17 mouse cellular contexts compared by ENCODE assay signal in the genomic region with DNA sequence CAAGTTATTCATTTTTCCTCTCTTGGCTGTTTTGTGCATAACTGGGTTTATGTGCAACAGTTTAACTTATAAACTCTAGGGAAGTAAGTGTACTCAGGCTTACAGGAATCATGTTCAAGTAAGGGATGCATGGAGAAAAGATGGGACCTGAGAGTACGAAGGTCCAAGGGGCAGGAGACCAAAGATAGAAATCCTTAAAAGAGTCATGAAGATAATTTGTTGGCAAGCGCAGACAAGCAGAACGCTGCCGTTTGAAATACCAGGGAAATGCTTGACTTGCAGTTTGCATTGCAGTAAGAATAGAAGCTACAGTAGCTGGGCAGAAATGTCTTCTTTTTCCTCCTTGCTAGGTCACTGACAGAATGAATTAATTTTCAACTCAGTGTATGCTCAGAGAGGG.
"Had no signal": no experiment of that assay in that cellular context is flagged by ENCODE, and none has a peak within 500 bp of the region (broad histone marks: within the 10 kb centered on the region; RNA-seq: fewer than 3 reads in every experiment).

No protein-coding gene starts in this region.

- H3K9ac ChIP-seq: lung, embryonic 15.5 days; midbrain, embryonic 13.5 days; midbrain, embryonic 15.5 days; neural tube, embryonic 12.5 days; stomach, embryonic 15.5 days had no signal

- H3K4me3 ChIP-seq: lung, embryonic 15.5 days; megakaryocyte, embryonic 14.5 days; midbrain, embryonic 13.5 days; midbrain, embryonic 15.5 days; neural tube, embryonic 12.5 days; stomach, embryonic 15.5 days had no signal

- ATAC-seq: lung, postnatal 0 days; midbrain, embryonic 13.5 days; midbrain, embryonic 15.5 days had no signal

- H3K9me3 ChIP-seq: lung, embryonic 15.5 days; megakaryocyte, embryonic 14.5 days; midbrain, embryonic 13.5 days; midbrain, embryonic 15.5 days; neural tube, embryonic 12.5 days; stomach, embryonic 15.5 days had no signal

- H3K4me2 ChIP-seq: lung, embryonic 15.5 days; midbrain, embryonic 11.5 days; midbrain, embryonic 13.5 days; midbrain, embryonic 15.5 days; neural tube, embryonic 12.5 days; stomach, embryonic 15.5 days had no signal

- DNase-seq: lung, adult 2 months; lung, postnatal 14 days; lung, postnatal 36 days; right cerebral cortex, postnatal 14 days; thymus, adult 2 months; thymus, postnatal 25 days; thymus, postnatal 4 days had no signal

- H3K27me3 ChIP-seq: lung, embryonic 15.5 days; megakaryocyte, embryonic 14.5 days; midbrain, embryonic 13.5 days; midbrain, embryonic 15.5 days; neural tube, embryonic 12.5 days; stomach, embryonic 15.5 days had no signal

- H3K27ac ChIP-seq: lung, embryonic 15.5 days; macrophage; midbrain, embryonic 13.5 days; midbrain, embryonic 15.5 days; neural tube, embryonic 12.5 days; stomach, embryonic 15.5 days; stomach, postnatal 0 days had no signal

- H3K36me3 ChIP-seq: lung, embryonic 15.5 days; midbrain, embryonic 13.5 days; midbrain, embryonic 15.5 days; neural tube, embryonic 12.5 days; stomach, embryonic 15.5 days had no signal

- H3K4me1 ChIP-seq: lung, embryonic 15.5 days; megakaryocyte, embryonic 14.5 days; midbrain, embryonic 13.5 days; neural tube, embryonic 12.5 days; stomach, embryonic 15.5 days had no signal
